Mouse (Mus musculus): Measurements from ENCODE around the gene D930020B18Rik.

DNA sequence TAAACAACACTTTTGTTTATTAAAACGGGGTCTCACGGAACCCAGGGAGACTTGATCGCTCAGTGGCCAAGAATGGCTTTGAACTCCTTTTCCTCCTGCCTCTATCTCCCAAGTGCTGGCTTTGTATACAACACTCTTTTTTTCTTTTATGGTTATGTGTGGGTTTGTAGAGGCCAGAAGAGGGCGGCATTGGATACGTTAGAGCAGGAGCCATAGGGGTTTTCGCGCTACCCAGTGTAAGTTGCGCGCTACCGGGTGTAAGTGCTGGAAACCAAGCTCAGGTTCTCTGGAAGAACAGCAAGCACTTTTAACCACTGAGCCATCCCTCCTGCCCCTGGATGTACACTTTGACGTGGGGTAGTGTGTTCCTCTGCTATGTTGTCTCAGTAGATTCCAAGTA lies 53.2 kb downstream of the D930020B18Rik start:
- TF ChIP-seq CTCF (IDR thresholded peaks at IDR 0.05; ENCODE audit: low read depth) (no peak), EP300 (optimal IDR thresholded peaks at IDR 0.05) (no peak)

Measured in stomach, postnatal 0 days (tissue).